Mouse (Mus musculus): ENCODE results near the gene Fgf22. TPM values are rescaled to one million over a fixed set of nuclear protein-coding genes. Genes with fewer than 3 reads are reported as not detected.
A peak's percentile ranks its signal among the peaks of the same experiment; 100 is the strongest.
"Not testable (repeated sequence)": the region's sequence is repeated elsewhere in the genome, so short reads cannot be mapped to it uniquely, and the experiment has no call there.

Fgf22 gene
- polyA plus RNA-seq, 1 experiment, result 0.06 TPM

DNA sequence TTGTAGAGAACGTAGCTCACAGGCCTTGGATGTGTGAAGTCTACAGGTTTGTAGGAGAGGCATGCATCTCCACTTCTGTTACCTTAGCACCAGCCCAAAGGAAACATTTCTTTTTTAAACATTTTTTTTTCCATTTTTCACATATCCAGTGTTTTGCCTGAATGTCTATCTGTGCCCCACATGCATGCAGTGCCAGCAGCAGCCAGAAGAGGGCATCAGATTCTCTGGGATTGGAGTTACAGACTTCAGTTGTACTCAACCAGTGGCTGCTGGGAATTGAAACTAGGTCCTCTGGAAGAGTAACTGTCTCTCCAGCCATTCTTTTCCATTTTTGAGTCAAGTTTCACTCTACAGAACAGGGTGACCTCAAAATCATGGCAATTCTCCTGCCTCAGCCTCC, 22.4 kb upstream of the Fgf22 start:
- DNase-seq (ENCODE audit: low spot score), result no peak

- DNase-seq (ENCODE audit: low spot score), result no peak
Measured at GRCm38 (mm10) chr10:79733847-79734246, 21.0 kb upstream of the Fgf22 start.

- DNase-seq (ENCODE audit: low spot score), result no peak
Measured at GRCm38 (mm10) chr10:79735361-79735760, 19.5 kb upstream of the Fgf22 start.

GRCm38 (mm10) chr10:79736706-79737105, 18.2 kb upstream of the Fgf22 start:
- DNase-seq (ENCODE audit: low spot score), result no peak

GRCm38 (mm10) chr10:79738259-79738658, 16.6 kb upstream of the Fgf22 start:
- DNase-seq (ENCODE audit: low spot score), result no peak

DNA sequence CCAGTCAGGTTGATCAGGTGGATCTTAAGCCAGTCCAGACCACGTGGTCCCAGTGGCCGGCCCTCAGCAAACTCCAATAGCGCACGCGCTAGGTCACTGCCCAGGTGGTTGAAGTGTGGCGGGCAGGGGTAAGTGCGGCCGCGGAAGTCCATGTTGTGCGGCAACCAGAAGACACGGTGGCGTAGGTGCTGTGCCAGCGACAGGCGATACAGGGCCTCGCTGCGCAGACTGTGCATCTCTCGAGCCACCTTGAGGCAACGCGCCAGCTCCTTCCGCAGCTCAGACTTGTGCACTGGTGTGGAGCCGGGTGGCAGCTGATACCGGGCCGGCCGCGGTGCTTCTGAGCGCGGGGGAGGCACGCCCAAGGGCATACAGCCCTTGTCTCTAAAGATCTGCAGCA, 15.6 kb upstream of the Fgf22 start:
- DNase-seq (ENCODE audit: low spot score), result no peak

GRCm38 (mm10) chr10:79740863-79741262, 14.0 kb upstream of the Fgf22 start:
- no peak for DNase-seq (ENCODE audit: low spot score)

GRCm38 (mm10) chr10:79743161-79743560, 11.7 kb upstream of the Fgf22 start:
- no peak for DNase-seq (ENCODE audit: low spot score)

DNA sequence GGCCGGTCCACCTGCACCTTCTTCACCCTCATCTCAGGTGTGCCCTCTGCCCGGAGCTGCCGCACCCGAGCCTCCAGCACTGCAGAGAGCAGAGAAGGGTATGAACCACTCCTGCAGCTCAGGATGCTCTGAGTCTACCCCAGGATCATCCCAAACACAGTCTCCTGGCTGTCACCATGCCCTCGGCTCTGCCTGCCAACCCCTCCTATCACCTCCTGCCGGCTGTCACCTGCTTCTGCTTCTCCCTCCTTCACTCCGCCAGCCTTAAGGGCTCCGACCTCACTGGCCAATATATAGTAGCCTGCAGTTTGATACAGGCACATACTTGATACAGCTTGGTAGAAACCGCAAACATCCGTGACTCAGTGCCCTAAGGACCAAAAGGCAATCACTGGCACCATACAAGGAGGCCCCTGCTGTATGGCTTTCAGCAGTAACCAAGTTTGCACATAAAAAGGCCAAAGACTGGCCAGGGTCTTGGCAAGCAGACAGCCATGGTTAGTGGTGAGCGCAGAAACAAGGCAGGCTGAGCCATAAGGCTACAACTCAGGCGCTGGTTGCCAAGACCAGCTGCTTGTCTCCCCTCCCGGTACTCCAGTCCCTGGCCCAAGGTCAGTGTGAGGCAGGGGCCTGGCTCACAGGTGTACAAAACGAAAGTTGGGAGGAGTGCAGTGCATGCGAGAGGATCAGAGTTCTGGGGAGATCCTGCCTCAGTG, 11.1 kb upstream of the Fgf22 start:
- no peak for DNase-seq (ENCODE audit: low spot score)

GRCm38 (mm10) chr10:79745411-79745810, 9.5 kb upstream of the Fgf22 start:
- DNase-seq (ENCODE audit: low spot score), result no peak

- peak; percentile 80 for DNase-seq (ENCODE audit: low spot score)
Measured at GRCm38 (mm10) chr10:79745898-79746773, 8.7 kb upstream of the Fgf22 start, which contains the start of gene Polrmt. Gene Polrmt (minus strand): TSS chr10:79746581.

GRCm38 (mm10) chr10:79746774-79747151, 8.1 kb upstream of the Fgf22 start:
- DNase-seq (ENCODE audit: low spot score), result no peak

- DNase-seq (ENCODE audit: low spot score), result no peak
Measured at GRCm38 (mm10) chr10:79748496-79748895, 6.4 kb upstream of the Fgf22 start.

- DNase-seq (ENCODE audit: low spot score), result no peak
Measured at GRCm38 (mm10) chr10:79755854-79756253, 978 bp downstream of the Fgf22 start.

DNA sequence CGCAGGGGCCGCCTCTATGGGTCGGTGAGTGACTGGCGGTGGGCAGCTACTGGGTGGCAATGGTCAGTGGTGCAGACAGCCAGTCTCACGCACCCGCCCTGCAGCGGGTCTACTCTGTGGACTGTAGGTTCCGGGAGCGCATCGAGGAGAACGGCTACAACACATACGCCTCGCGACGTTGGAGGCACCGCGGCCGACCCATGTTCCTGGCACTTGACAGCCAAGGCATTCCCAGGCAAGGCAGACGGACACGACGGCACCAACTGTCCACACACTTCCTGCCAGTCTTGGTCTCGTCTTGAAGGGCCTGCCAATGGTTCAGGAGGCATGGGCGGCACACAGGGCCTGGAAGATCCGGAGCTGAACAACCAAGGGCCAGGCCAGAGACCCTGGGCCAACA, 1.8 kb downstream of the Fgf22 start:
- no peak for DNase-seq (ENCODE audit: low spot score)

- DNase-seq (ENCODE audit: low spot score), result not testable (repeated sequence)
Measured at GRCm38 (mm10) chr10:79759675-79760074, 4.8 kb downstream of the Fgf22 start.

DNA sequence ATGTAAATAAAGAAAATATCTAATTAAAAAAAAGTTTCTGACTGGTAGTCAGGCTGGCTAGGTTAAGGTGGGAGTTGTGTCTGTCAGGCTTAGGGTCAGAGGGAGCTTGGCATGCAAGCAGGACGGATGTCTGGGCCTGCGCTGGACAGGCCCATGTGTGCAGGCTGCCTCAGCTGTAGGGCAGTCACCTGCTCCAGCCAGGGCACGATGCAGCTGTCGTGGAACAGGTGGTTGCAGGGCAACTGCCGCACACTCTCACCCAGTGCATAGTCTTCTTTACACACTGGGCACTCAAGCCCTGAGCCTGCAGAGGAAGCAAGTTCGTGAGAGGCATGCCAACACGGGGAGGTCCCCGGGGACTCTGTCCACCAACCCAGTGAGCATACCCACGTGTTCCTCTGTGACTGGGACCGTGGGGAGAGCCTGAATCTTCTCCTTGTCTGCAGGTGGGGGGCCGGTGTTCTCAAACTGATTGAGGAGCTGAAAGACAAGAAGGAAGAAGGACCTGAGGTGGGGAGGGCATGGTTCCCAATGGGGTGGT, 5.8 kb downstream of the Fgf22 start:
- DNase-seq (ENCODE audit: low spot score), result no peak

- DNase-seq (ENCODE audit: low spot score), result no peak
Measured at GRCm38 (mm10) chr10:79762875-79763274, 8.0 kb downstream of the Fgf22 start.

DNA sequence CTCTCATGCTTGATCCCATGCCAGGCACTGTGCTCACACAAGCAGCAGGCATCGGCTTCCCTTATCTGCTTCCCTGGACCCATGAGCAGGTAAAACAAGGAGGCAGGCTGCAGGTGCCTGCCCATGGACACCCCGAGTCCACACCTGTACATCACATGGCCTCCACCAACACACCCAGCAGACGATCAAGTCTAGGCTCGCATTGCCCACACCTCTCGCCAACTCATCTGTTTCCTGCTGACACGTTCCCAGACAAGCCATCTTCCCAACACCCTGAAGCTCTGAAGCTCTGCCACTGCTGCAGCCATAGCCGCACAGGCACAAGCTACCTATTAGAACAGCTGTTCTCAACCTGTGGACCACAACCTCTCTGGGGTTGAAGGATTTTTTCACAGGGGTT, 9.4 kb downstream of the Fgf22 start:
- peak; percentile 40 for DNase-seq (ENCODE audit: low spot score)

- DNase-seq (ENCODE audit: low spot score), result no peak
Measured at GRCm38 (mm10) chr10:79765228-79765745, 10.4 kb downstream of the Fgf22 start.

DNA sequence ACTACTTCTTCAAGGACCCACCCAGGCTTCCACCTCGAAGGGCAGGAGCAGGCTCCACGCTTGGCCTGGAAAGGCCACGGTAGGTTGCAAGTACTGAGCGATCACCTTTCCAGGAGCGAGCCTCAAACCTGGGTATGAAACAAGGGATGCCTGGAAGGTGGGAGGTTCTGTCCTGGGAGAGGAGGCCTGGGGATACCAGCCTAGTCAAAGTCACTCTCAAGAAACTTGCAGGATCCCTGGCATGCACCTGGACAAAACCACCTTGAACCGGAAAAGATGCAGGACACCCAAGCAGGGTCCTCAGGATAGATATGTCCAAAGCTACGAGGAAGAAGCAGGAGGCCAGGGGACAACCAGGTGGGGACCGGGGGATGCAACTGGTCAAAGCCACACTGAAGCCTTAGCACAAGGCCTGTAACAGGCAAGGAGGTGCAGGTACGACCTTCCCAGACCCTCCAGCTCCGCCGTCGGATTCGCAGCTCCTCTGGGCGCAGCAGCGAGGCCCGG, 11.2 kb downstream of the Fgf22 start:
- no peak for DNase-seq (ENCODE audit: low spot score)

Measured in urinary bladder, adult 2 months (tissue).